Mouse (Mus musculus) C2C12 (cell line): Measurements from ENCODE around the gene Tanc2.

Experiments used
- CTCF ChIP-seq: IDR thresholded peaks from one replicate; pipeline ENCODE4 v1.5.1; 2011; ENCODE audit not compliant: control insufficient read depth, insufficient read depth, insufficient read length
- MAX ChIP-seq: IDR thresholded peaks from one replicate; pipeline ENCODE4 v1.6.1; 2011; ENCODE audit warnings: mild to moderate bottlenecking, control low read depth
- USF1 ChIP-seq: IDR thresholded peaks from one replicate; pipeline ENCODE4 v1.6.1; 2011; ENCODE audit warnings: low read depth, mild to moderate bottlenecking, control low read depth, moderate library complexity

DNA sequence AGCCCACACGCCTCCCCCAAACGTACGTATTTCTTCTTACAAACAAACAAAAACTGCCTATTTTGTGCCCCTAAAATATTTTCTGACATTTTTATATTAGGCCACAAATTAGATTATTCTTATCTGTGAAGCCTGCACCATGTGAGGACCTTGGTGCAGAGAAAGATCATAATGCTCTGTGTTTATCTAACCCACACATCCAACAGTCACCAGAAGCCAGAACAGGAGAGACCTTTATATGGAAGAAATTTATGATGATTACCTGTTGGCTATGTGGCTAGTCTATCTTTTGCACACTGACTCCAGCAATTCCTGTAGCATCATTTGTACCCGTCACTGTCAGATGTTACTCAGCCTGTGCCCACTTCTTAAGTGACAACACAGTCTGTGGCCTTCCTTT is 245.4 kb downstream of the Tanc2 start:
- TF ChIP-seq CTCF (no peak), USF1 (no peak), MAX (no peak)
